Mouse (Mus musculus) left cerebral cortex, adult 8-10 months (tissue): ENCODE measurements around the gene Gm20906. TPM values are rescaled to one million over a fixed set of nuclear protein-coding genes. Genes with fewer than 3 reads are reported as not detected.
"Not testable (repeated sequence)": the region's sequence is repeated elsewhere in the genome, so short reads cannot be mapped to it uniquely, and the experiment has no call there.

Experiments used
- DNase-seq, 2 experiments: peaks; one replicate each; pipeline ENCODE4 v3.0.0; 2022; ENCODE audit warnings: low spot score in 2 of 2
- total RNA-seq, 4 experiments: library from RNA; stranded (reverse); gene quantifications; 2 replicates each; pipeline ENCODE4 v1.2.4; 2022

The Gm20906 gene
- not detected for total RNA-seq

- not testable (repeated sequence) for DNase-seq
Observed at GRCm38 (mm10) chrY:87550666-87551065, at the start of gene Gm20906. Gene Gm20906, plus strand, starts transcription at chrY:87550966.
